ENCODE assay signal across 8 mouse cellular contexts in the genomic region with DNA sequence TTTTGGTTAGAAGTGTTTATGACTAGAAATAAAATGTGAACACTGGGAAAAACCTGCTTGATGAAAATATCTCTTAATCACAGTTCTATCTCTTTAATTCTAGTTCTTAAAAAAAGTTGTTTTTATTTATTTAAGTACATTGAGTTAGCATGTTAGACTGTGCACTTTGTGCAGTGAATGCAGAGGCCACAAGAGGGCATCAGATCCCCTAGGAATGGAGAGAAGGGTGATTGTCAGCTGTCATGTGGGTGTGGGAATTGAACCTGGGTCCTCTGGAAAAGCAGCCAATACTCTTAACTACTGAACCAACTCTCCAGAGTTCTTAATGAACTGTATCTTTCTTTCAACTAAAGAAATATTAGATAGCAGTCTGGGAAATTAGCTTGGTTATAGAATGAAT. TPM values are rescaled to one million over a fixed set of nuclear protein-coding genes. Genes with fewer than 3 reads are reported as not detected.
A peak's percentile ranks its signal among the peaks of the same experiment; 100 is the strongest.
DNase-seq lines count a peak whose midpoint lies in the region; ATAC-seq lines count a peak whose summit lies in the region.

No protein-coding gene starts in this region.

- no peak for ATAC-seq in monocyte, adult 5-6 weeks (replicated peaks; ENCODE audit: insufficient number of reproducible peaks, low FRiP score, low TSS enrichment, poor library complexity, severe bottlenecking)

- DNase-seq in adrenal gland, postnatal 25 days: peak; percentile 21
- DNase-seq in adrenal gland, postnatal 10 days: no peak
- DNase-seq in testis, postnatal 10 days (ENCODE audit: low spot score): peak; percentile 51
- DNase-seq in testis, postnatal 14 days (ENCODE audit: low spot score): no peak
- peak; percentile 66 for DNase-seq in lung, postnatal 36 days
- peak; percentile 71 for DNase-seq in thymus, postnatal 4 days
- no peak for DNase-seq in frontal cortex, postnatal 25 days (ENCODE audit: low spot score in 2 of 2)

RNA-seq across cellular contexts. Expression of gene Rap1a, which starts 29.6 kb away (rescaled TPM):
- 172 and 200 TPM in 2 replicates for total RNA-seq in adrenal gland, postnatal 25 days (2021)
- 100 to 1,000 TPM; 167 to 181 TPM for total RNA-seq in adrenal gland, postnatal 10 days (2021)
- 424 to 819 TPM (median 731 TPM) in 3 replicates for total RNA-seq in monocyte, adult 5-6 weeks (2017)

Comparison
In these comparisons a context has a peak if more than half of its experiments do, and no peak if none do; other contexts are left out.
1. DNase-seq: peak in adrenal gland, postnatal 25 days (single experiment), testis, postnatal 10 days (single experiment), lung, postnatal 36 days (single experiment) and thymus, postnatal 4 days (single experiment); none in adrenal gland, postnatal 10 days (single experiment), testis, postnatal 14 days (single experiment) and frontal cortex, postnatal 25 days (0 of 2).